ENCODE assay signal across 16 mouse cellular contexts in the genomic region with DNA sequence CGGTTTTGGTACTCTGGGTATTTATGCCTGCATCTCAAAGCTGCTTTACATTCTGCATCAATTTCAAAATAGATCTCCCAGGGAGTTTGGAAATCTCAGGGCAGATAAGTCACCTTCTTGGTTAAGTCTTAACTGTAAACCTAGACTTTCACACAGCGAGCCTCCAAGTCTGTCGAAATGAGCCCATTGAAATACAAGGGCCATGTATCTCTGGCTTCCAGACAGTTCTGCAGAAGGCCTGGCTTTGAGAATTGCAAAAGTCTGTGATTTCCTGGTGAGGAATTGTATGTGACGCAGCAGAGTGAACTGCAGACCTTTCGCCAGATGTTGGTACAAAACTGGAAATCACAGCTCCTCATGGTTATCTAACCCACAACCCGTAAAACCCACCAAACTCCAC.
"Had no signal": no experiment of that assay in that cellular context is flagged by ENCODE, and none has a peak within 500 bp of the region (broad histone marks: within the 10 kb centered on the region; RNA-seq: fewer than 3 reads in every experiment).

No protein-coding gene starts in this region.

- H3K9ac ChIP-seq: limb, embryonic 13.5 days; liver, embryonic 12.5 days; liver, embryonic 15.5 days; lung, embryonic 15.5 days had no signal

- ATAC-seq: liver, embryonic 12.5 days had no signal

- H3K9me3 ChIP-seq: limb, embryonic 10.5 days; limb, embryonic 13.5 days; liver, embryonic 12.5 days; liver, embryonic 15.5 days; lung, embryonic 15.5 days; midbrain, embryonic 10.5 days had no signal

- H3K4me2 ChIP-seq: limb, embryonic 13.5 days; liver, embryonic 12.5 days; liver, embryonic 15.5 days; lung, embryonic 15.5 days had no signal

- H3K4me3 ChIP-seq: limb, embryonic 10.5 days; limb, embryonic 13.5 days; liver, embryonic 12.5 days; liver, embryonic 15.5 days; lung, embryonic 15.5 days; megakaryocyte, embryonic 14.5 days; midbrain, embryonic 10.5 days had no signal

- DNase-seq: kidney, postnatal 25 days; liver; lung, adult 18-20 months; lung, postnatal 10 days; lung, postnatal 36 days; midbrain, embryonic 14.5 days; thymus, adult 18-20 months; thymus, postnatal 36 days had no signal

- H3K36me3 ChIP-seq: limb, embryonic 10.5 days; limb, embryonic 13.5 days; liver, embryonic 12.5 days; liver, embryonic 15.5 days; lung, embryonic 15.5 days; midbrain, embryonic 10.5 days had no signal

- H3K27ac ChIP-seq: kidney, postnatal 0 days; limb, embryonic 10.5 days; limb, embryonic 13.5 days; liver, embryonic 12.5 days; liver, embryonic 15.5 days; lung, embryonic 15.5 days; midbrain, embryonic 10.5 days had no signal

- H3K4me1 ChIP-seq: limb, embryonic 10.5 days; limb, embryonic 13.5 days; liver, embryonic 12.5 days; liver, embryonic 15.5 days; lung, embryonic 15.5 days; megakaryocyte, embryonic 14.5 days; midbrain, embryonic 10.5 days had no signal

- H3K27me3 ChIP-seq: limb, embryonic 13.5 days; liver, embryonic 12.5 days; liver, embryonic 15.5 days; lung, embryonic 15.5 days had no signal
